Mouse (Mus musculus) layer of hippocampus, postnatal 10 days (tissue): ENCODE measurements at regions not wholly inside any gene's neighbourhood (a gene's known extent, or its start where the extent isn't known, plus 50 kb on each side); places are given as distances from the start of the nearest gene placed in this dataset.

Experiments used
- DNase-seq, 2 experiments: peaks; one replicate each; pipeline ENCODE4 v3.0.0; 2021; ENCODE audit warnings: low spot score in 2 of 2

GRCm38 (mm10) chr13:53903626-53904025 lies 151.9 kb downstream of the Drd1 start:
- DNase-seq, result no peak

- no peak for DNase-seq
Measured at GRCm38 (mm10) chr13:53902831-53903230, 152.7 kb downstream of the Drd1 start.

- no peak for DNase-seq
Measured at GRCm38 (mm10) chr13:53900406-53901025, 155.0 kb downstream of the Drd1 start.

- no peak for DNase-seq
Measured at GRCm38 (mm10) chr13:53898351-53898750, 157.2 kb downstream of the Drd1 start.

- DNase-seq, result no peak
Measured at GRCm38 (mm10) chr13:53897176-53897575, 158.3 kb downstream of the Drd1 start.

- no peak for DNase-seq
Measured at GRCm38 (mm10) chr13:53888411-53888810, 167.1 kb downstream of the Drd1 start.

GRCm38 (mm10) chr13:53885756-53886155 lies 169.7 kb downstream of the Drd1 start:
- no peak for DNase-seq

- no peak for DNase-seq
Measured at GRCm38 (mm10) chr13:53883206-53883605, 172.3 kb downstream of the Drd1 start.

GRCm38 (mm10) chr13:53880466-53881250 lies 174.8 kb downstream of the Drd1 start:
- DNase-seq, result no peak

- DNase-seq, result no peak
Measured at GRCm38 (mm10) chr13:53875546-53875945, 180.0 kb downstream of the Drd1 start.

GRCm38 (mm10) chr13:53865323-53865722 lies 190.2 kb downstream of the Drd1 start:
- DNase-seq, result no peak

GRCm38 (mm10) chr13:53862336-53862735 lies 193.2 kb downstream of the Drd1 start:
- peak; percentile 19 to 27 for DNase-seq

GRCm38 (mm10) chr13:53854196-53854595 lies 201.3 kb downstream of the Drd1 start:
- no peak for DNase-seq

GRCm38 (mm10) chr13:53850146-53850545 lies 205.4 kb downstream of the Drd1 start:
- DNase-seq, result no peak

GRCm38 (mm10) chr13:53846221-53846620 lies 209.3 kb downstream of the Drd1 start:
- DNase-seq, result no peak

- DNase-seq, result no peak
Measured at GRCm38 (mm10) chr13:53845786-53846185, 209.7 kb downstream of the Drd1 start.

- peak in 1 of 2 experiments; percentile 38 for DNase-seq
Measured at GRCm38 (mm10) chr13:53825957-53826580, 229.4 kb downstream of the Drd1 start.

- DNase-seq, result no peak
Measured at GRCm38 (mm10) chr13:53822061-53822460, 233.4 kb downstream of the Drd1 start.

GRCm38 (mm10) chr13:53815629-53816028 lies 239.9 kb downstream of the Drd1 start:
- no peak for DNase-seq

GRCm38 (mm10) chr13:53814088-53814487 lies 241.4 kb downstream of the Drd1 start:
- no peak for DNase-seq

GRCm38 (mm10) chr13:53811862-53812261 lies 243.6 kb downstream of the Drd1 start:
- DNase-seq, result peak; percentile 47 to 48

- DNase-seq, result no peak
Measured at GRCm38 (mm10) chr13:53811151-53811550, 244.4 kb downstream of the Drd1 start.
